In the genomic region with DNA sequence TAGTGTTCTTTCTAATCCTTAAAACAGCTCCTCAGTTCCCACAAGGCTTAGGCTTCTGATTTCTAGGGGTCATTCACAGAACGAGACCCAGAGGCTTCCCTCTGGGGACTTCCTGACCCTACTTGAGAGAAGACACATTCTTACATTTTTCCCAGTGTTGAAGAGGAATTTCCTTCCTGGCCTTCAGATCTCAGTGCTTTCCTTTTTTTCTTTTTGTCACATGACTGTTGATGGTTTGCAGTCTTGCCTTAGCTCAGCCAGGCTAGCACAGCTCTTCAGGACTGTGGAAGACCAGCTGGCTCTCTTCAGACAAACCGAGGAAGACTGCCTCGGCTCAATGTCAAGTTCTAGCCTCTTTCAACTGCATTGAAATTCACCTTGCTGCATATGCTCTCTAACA, we compare ENCODE assay signal across 16 mouse cellular contexts. TPM values are rescaled to one million over a fixed set of nuclear protein-coding genes. Genes with fewer than 3 reads are reported as not detected.
DNase-seq lines count a peak whose midpoint lies in the region; ATAC-seq and TF ChIP-seq lines count a peak whose summit lies in the region.
"Had no signal": no experiment of that assay in that cellular context is flagged by ENCODE, and none has a peak within 500 bp of the region (broad histone marks: within the 10 kb centered on the region; RNA-seq: fewer than 3 reads in every experiment).

No protein-coding gene starts in this region.

- no peak overlapping the region for H3K4me2 ChIP-seq in lung, postnatal 0 days (replicated peaks; ENCODE audit: low read depth, low read length)
- H3K4me2 ChIP-seq in stomach, postnatal 0 days (replicated peaks; ENCODE audit: low read depth) = no peak overlapping the region
- H3K4me2 ChIP-seq: midbrain, embryonic 15.5 days had no signal

- H3K9me3 ChIP-seq in lung, postnatal 0 days (ENCODE audit: low read length) = no peaks in the 10 kb centered on the region
- H3K9me3 ChIP-seq in stomach, postnatal 0 days (ENCODE audit: control insufficient read depth, low read length) = peaks cover 8% of the 10 kb centered on the region; the same call in 1 of the 2 replicates
- H3K9me3 ChIP-seq: midbrain, embryonic 15.5 days had no signal

- peak; percentile 10 for DNase-seq in embryo, embryonic 10 days (ENCODE audit: low spot score)
- no peak for DNase-seq in embryo, embryonic 9.5 days (ENCODE audit: extremely low spot score)
- peak; percentile 24 for DNase-seq in lung, postnatal 0 days (ENCODE audit: low spot score)
- no peak for DNase-seq in lung, adult 18-20 months
- peak; percentile 63 for DNase-seq in kidney, postnatal 10 days
- no peak for DNase-seq in stomach, postnatal 0 days (ENCODE audit: low spot score)
- no peak for DNase-seq in adipocyte (ENCODE audit: low spot score)
- DNase-seq in gastrocnemius, postnatal 4 days (ENCODE audit: low spot score in 2 of 2) = no peak
- DNase-seq: adrenal gland, postnatal 25 days; layer of hippocampus, adult 9-11 months; liver, postnatal 0 days; thymus, adult 2 months had no signal

- TF ChIP-seq EP300 in lung, postnatal 0 days (IDR thresholded peaks at IDR 0.05) = no peak
- no peak for TF ChIP-seq EP300 in stomach, postnatal 0 days (optimal IDR thresholded peaks at IDR 0.05)

- peaks cover 3% of the 10 kb centered on the region; the same call in 1 of the 2 replicates for H3K4me1 ChIP-seq in lung, postnatal 0 days (ENCODE audit: insufficient read depth, low read depth, low read length)
- no peaks in the 10 kb centered on the region for H3K4me1 ChIP-seq in stomach, postnatal 0 days (replicated peaks; ENCODE audit: control insufficient read depth, insufficient read depth)
- H3K4me1 ChIP-seq: midbrain, embryonic 15.5 days had no signal

- H3K27ac ChIP-seq in lung, postnatal 0 days (ENCODE audit: low read length) = no peak overlapping the region
- H3K27ac ChIP-seq in stomach, postnatal 0 days (replicated peaks) = no peak overlapping the region
- H3K27ac ChIP-seq: midbrain, embryonic 15.5 days had no signal

- H3K36me3 ChIP-seq in lung, postnatal 0 days (ENCODE audit: insufficient read depth, low read length) = no peaks in the 10 kb centered on the region
- H3K36me3 ChIP-seq in stomach, postnatal 0 days (ENCODE audit: control insufficient read depth, insufficient read depth, low read length) = no peaks in the 10 kb centered on the region
- H3K36me3 ChIP-seq: midbrain, embryonic 15.5 days had no signal

- ATAC-seq in lung, postnatal 0 days = peak; percentile 68
- ATAC-seq in stomach, postnatal 0 days (ENCODE audit: low FRiP score, low TSS enrichment) = 0 out of 2 replicates have a peak, but pooled peaks have one; percentile 35
- ATAC-seq: hindbrain, embryonic 16.5 days; liver, postnatal 0 days; midbrain, embryonic 15.5 days; Patski had no signal

- H3K9ac ChIP-seq in lung, postnatal 0 days (replicated peaks; ENCODE audit: low read depth) = no peak overlapping the region
- no peak overlapping the region for H3K9ac ChIP-seq in stomach, postnatal 0 days (ENCODE audit: low read length)
- H3K9ac ChIP-seq: liver, postnatal 0 days; midbrain, embryonic 15.5 days had no signal

- H3K4me3 ChIP-seq in lung, postnatal 0 days (ENCODE audit: low read depth, low read length) = no peak overlapping the region
- no peak overlapping the region for H3K4me3 ChIP-seq in stomach, postnatal 0 days (ENCODE audit: low read depth, low read length)
- H3K4me3 ChIP-seq: midbrain, embryonic 15.5 days had no signal

- 38% methylated on average over 3 of the region's 3 CpGs for WGBS in lung, postnatal 0 days
- WGBS in stomach, postnatal 0 days = 39% methylated on average over 3 of the region's 3 CpGs

- no peaks in the 10 kb centered on the region for H3K27me3 ChIP-seq in lung, postnatal 0 days (replicated peaks; ENCODE audit: insufficient read depth, low read length)
- H3K27me3 ChIP-seq in stomach, postnatal 0 days (ENCODE audit: control insufficient read depth, insufficient read depth, low read length) = no peaks in the 10 kb centered on the region
- H3K27me3 ChIP-seq: midbrain, embryonic 15.5 days; Patski had no signal

- no peak for TF ChIP-seq CTCF in lung, postnatal 0 days (IDR thresholded peaks at IDR 0.05)
- TF ChIP-seq CTCF in stomach, postnatal 0 days (IDR thresholded peaks at IDR 0.05; ENCODE audit: low read depth) = no peak

RNA-seq across cellular contexts. Expression of gene Cdc7, which starts 7.7 kb away (rescaled TPM):
- polyA plus RNA-seq in lung, postnatal 0 days (2015; fragmentation: Nextera tagmentation; extraction: Ambion mirVana) = 4.3 and 5.2 TPM in 2 replicates
- polyA plus RNA-seq in stomach, postnatal 0 days (2015; fragmentation: Nextera tagmentation; extraction: Ambion mirVana) = 7.4 and 8.0 TPM in 2 replicates
- total RNA-seq in gastrocnemius, postnatal 4 days (2021) = 1 to 10 TPM; 6.5 to 7.1 TPM

RNA-seq across cellular contexts. Expression of gene Hfm1, which starts 30.3 kb away (rescaled TPM):
- 0.08 and 0.10 TPM in 2 replicates for polyA plus RNA-seq in lung, postnatal 0 days (2015; fragmentation: Nextera tagmentation; extraction: Ambion mirVana)
- 0.13 and 0.15 TPM in 2 replicates for polyA plus RNA-seq in stomach, postnatal 0 days (2015; fragmentation: Nextera tagmentation; extraction: Ambion mirVana)
- total RNA-seq in gastrocnemius, postnatal 4 days (2021) = not detected
- total RNA-seq: adrenal gland, postnatal 25 days had no signal
- polyA plus RNA-seq: liver, postnatal 0 days; spleen, adult 2 months had no signal

Comparison
In these comparisons a context has a peak if more than half of its experiments do, and no peak if none do; other contexts are left out.
1. DNase-seq: peak in embryo, embryonic 10 days (single experiment), lung, postnatal 0 days (single experiment) and kidney, postnatal 10 days (single experiment); none in embryo, embryonic 9.5 days (single experiment), lung, adult 18-20 months (0 of 2), stomach, postnatal 0 days (single experiment), adipocyte (single experiment) and gastrocnemius, postnatal 4 days (0 of 2).